Mouse (Mus musculus) Patski (cell line): ENCODE data around the gene B430218F22Rik. TPM values are rescaled to one million over a fixed set of nuclear protein-coding genes. Genes with fewer than 3 reads are reported as not detected.

Experiments used
- ATAC-seq: fragments of 100-300 bp; one replicate; pipeline ENCODE4 v1.8.0; 2021
- CTCF ChIA-PET: fragments of 350-600 bp; sonication (Branson Sonifier 250); formaldehyde crosslinking; loops from one replicate; lab custom pipeline; 2022; ENCODE audit warnings: inconsistent platforms; lab: Charles Lee
- POLR2A ChIA-PET: fragments of 350-600 bp; sonication (Branson Sonifier 250); formaldehyde crosslinking; loops from one replicate; lab custom pipeline; 2022; ENCODE audit warnings: antibody characterized with exemption, inconsistent platforms; lab: Charles Lee
- DNase-seq: peaks from one replicate; pipeline ENCODE4 v3.0.0-alpha.2; 2011; ENCODE audit warnings: low read depth, low spot score
- H3K27me3 ChIP-seq: fragments of 371-371 bp; one replicate; pipeline ENCODE4 v1.5.1; 2021
- CTCF ChIP-seq: fragments of 100-300 bp; IDR thresholded peaks from one replicate; pipeline ENCODE4 v1.5.1; 2021
- in situ Hi-C: fragments of 300-500 bp; cut with MboI; formaldehyde crosslinking; loops from 3 replicates; pipeline ENCODE4 v1.11.1; 2018; ENCODE audit warnings: low pct_unique_long_range_greater_than_20kb, mixed read lengths
- polyA plus RNA-seq: library from polyadenylated mRNA; unstranded; gene quantifications from one replicate; pipeline ENCODE4 v1.2.3, GENCODE M21; 2021

The B430218F22Rik gene
- polyA plus RNA-seq, 1 experiment from 2014 or later = 0.37 TPM

DNA sequence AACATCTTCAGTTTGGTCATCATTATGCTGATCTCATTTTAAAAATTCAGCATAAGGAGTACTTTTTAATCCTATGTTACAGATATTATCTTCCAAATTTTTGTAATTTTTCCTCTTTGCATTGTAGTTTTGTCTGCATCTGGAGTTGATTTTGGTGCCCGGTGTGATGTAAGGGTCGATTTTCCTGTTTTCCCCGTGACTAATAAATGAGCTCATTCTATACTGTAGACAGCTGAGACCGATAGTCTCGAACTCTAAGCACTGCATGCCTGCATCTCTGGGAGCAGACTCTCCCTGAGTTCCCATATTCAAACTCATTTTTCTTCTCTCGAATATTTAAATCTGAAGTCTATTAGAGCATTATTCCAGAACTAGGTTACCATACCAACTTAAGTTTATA lies 13.9 kb downstream of the B430218F22Rik start:
- ATAC-seq (no peak), DNase-seq (no peak)
- no peak for TF ChIP-seq CTCF
- POLR2A ChIA-PET = no interaction called here
- CTCF ChIA-PET = interaction anchor here (1.1 to 1.3 kb wide), 2 partner anchors 25 to 942 kb away, joined by 3 to 5 read pairs; no protein-coding TSS in a partner anchor
- peaks cover 47% of the 10 kb centered on the region for H3K27me3 ChIP-seq
- in situ Hi-C loops = loop anchor here (5.0 to 10.0 kb wide), 2 partner anchors 934 to 962 kb away; no protein-coding TSS in a partner anchor

DNA sequence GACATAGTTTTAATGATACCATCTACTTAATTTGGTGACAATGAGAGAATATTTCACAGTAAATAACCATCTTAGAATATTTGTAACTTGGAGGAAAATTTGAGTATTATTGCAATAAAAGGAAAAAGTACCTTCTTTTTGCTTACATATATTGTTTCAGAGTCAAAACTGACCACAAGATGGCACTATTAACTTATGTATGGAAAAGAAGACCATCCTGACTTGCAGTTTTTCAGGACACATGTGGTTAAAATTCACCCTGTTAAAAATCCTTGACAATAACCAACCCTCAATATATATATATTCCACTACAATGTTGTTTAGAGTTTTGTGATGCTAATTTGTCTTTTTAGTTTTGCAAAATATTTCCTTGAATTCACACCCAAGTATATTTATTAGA lies 17.1 kb downstream of the B430218F22Rik start:
- in situ Hi-C loops = loop anchor here (5.0 to 10.0 kb wide), 2 partner anchors 931 to 959 kb away; no protein-coding TSS in a partner anchor

DNA sequence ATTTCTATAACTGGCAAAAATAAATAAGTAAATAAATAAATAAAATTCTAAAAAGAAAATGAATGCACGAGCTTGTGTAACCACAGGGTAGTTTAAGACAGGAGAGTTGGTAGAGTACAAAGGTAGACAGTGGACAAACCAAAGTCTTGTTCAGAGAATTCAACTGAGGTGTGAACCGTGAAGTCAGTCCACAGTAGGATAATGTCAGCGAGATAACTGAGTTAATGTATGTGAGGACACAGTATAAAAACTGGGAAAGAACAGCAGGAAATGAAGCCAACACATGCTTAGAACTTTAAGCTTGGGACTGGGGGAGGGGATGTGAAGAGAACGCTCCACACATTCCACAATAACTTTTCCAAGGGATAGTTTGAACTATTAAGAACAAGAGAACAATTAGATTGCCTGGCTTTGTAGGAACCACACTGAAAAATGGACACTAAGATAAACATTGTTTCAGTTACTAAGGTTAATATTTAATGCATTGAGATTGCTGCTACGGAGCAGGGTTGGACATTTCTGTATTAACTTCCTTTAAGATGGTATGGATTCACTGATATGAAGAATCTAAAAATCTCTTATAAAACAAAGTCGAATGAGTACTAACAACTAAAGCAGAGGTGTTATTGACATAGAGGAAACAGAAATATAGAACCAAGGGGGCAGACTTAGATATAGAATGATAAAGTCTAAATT lies 25.0 kb downstream of the B430218F22Rik start:
- ChIA-PET CTCF (interaction anchor here (1.1 kb wide), 1 partner anchor 33 kb away, joined by 3 read pairs; no protein-coding TSS in a partner anchor), POLR2A (no interaction called here)
- TF ChIP-seq CTCF = no peak
- in situ Hi-C loops = no loop called here
- ATAC-seq (no peak), DNase-seq (no peak)
- H3K27me3 ChIP-seq = peaks cover 5% of the 10 kb centered on the region

More for the DNA sequence above, 17.1 kb downstream of the B430218F22Rik start:
- ChIA-PET CTCF (interaction anchor here (0.7 to 1.7 kb wide), 5 partner anchors 14 to 978 kb away, joined by 3 to 4 read pairs (median 3); no protein-coding TSS in a partner anchor), POLR2A (no interaction called here)
- DNase-seq (no peak), ATAC-seq (no peak)
- H3K27me3 ChIP-seq = peaks cover 21% of the 10 kb centered on the region
- TF ChIP-seq CTCF = peak; percentile 60

DNA sequence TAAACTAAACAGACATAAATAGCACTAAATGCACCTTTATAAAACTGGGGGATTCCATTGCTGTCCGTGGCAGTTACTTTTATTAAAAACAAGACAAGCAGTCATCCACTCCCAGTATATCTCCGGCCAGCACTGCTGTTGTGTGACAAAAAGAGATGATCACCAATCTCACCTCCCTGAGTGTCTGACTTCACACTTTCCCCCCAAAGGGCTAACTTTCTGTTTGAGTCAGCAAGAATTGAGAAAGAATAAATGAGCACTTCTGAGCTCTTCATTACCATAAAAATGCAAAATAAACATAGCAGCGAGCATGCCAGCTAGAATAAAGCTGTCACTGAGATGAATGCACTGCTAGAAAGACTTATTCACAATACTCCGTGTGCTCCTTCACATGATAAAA lies 31.7 kb downstream of the B430218F22Rik start:
- no peak for ATAC-seq
- ChIA-PET POLR2A (no interaction called here), CTCF (interaction anchor here (1.5 kb wide), 1 partner anchor 13 kb away, joined by 4 read pairs; no protein-coding TSS in a partner anchor)
- no peak for TF ChIP-seq CTCF
- no peak for DNase-seq
- peaks cover 12% of the 10 kb centered on the region for H3K27me3 ChIP-seq
- in situ Hi-C loops = no loop called here

DNA sequence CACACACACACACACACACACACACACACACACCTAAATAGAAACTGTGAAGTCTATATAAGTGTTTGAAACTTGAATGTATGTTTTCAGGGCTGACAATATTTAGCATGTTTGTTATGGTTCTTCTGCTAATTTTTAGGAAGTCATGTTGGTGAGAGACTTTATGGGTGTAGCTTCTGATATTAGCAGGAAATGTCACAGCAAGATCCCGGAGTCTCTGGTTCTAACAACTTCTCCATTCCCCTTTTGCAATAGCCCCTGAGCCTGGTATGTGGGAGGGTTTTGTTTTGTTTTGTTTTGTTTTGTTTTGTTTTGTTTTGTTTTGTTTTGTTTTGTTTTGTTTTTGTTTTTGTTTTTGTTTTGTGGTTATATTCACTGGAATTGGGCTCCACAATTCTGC lies 34.0 kb downstream of the B430218F22Rik start:
- POLR2A ChIA-PET = no interaction called here
- H3K27me3 ChIP-seq = peaks cover 8% of the 10 kb centered on the region
- in situ Hi-C loops = no loop called here
- ATAC-seq = no peak
- no peak for TF ChIP-seq CTCF
- DNase-seq = no peak
- CTCF ChIA-PET = no interaction called here

DNA sequence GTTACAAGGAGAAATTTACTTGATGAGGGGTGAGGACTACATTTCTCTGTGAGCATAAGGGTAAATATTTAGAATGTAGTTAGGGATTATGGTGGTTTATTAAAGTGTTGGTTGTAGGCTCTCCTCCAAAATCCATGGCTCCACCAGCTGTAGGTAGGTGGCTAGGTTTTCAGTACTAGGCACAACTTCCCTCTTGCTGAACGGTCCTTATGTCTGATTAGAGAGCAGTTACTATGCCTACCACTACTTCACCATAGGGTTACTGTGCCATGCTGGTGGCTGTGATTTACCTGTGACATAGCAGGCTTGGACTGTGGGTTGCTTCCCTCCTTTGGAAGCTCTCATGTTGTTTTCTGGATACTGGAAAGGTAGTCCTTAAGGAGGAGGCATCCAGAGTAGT lies 34.4 kb downstream of the B430218F22Rik start:
- peaks cover 7% of the 10 kb centered on the region for H3K27me3 ChIP-seq
- DNase-seq (no peak), ATAC-seq (no peak)
- in situ Hi-C loops = no loop called here
- CTCF ChIA-PET = no interaction called here
- TF ChIP-seq CTCF = no peak
- POLR2A ChIA-PET = no interaction called here

Other genes starting within 250 kb of the B430218F22Rik start
- gene Mrps30, start 622 bp downstream of the B430218F22Rik start, polyA plus RNA-seq = 23.2 TPM